Mouse (Mus musculus) embryonic facial prominence, embryonic 14.5 days (tissue): ENCODE data around the gene Lrmda. TPM values are rescaled to one million over a fixed set of nuclear protein-coding genes. Genes with fewer than 3 reads are reported as not detected.
A peak's percentile ranks its signal among the peaks of the same experiment; 100 is the strongest.

Experiments used
- ATAC-seq: fragments of 200-750 bp; cut with Nextera tagmentation; 2 replicates; pipeline ENCODE4 v1.8.0; 2017; ENCODE audit warnings: low read depth, moderate number of reproducible peaks, moderate TSS enrichment
- DNase-seq: peaks from one replicate; pipeline ENCODE4 v3.0.0-alpha.2; 2015; ENCODE audit warnings: low spot score
- H3K27ac ChIP-seq: fragments of 300-500 bp; sonication (generic); replicated peaks from 2 replicates; pipeline ENCODE4 v1.5.1; 2014; ENCODE audit warnings: low read depth, mild to moderate bottlenecking, low read length, moderate library complexity
- H3K27me3 ChIP-seq: fragments of 300-500 bp; sonication (generic); replicated peaks from 2 replicates; pipeline ENCODE4 v1.6.1; 2014; ENCODE audit warnings: low read length; ENCODE audit not compliant: control insufficient read depth, insufficient read depth
- H3K36me3 ChIP-seq: fragments of 300-500 bp; sonication (generic); 2 replicates; pipeline ENCODE4 v1.6.1; 2014; ENCODE audit warnings: low read length, mixed read lengths; ENCODE audit not compliant: control insufficient read depth, insufficient read depth
- H3K4me1 ChIP-seq: fragments of 300-500 bp; sonication (generic); 2 replicates; pipeline ENCODE4 v1.6.1; 2014; ENCODE audit warnings: antibody characterized with exemption, low read length; ENCODE audit not compliant: control insufficient read depth, insufficient read depth
- H3K4me2 ChIP-seq: fragments of 300-500 bp; sonication (generic); 2 replicates; pipeline ENCODE4 v1.6.1; 2014; ENCODE audit warnings: low read depth, mild to moderate bottlenecking, low read length, moderate library complexity, mixed read lengths
- H3K4me3 ChIP-seq: fragments of 300-500 bp; sonication (generic); 2 replicates; pipeline ENCODE4 v1.5.1; 2014; ENCODE audit warnings: low read depth, mild to moderate bottlenecking, low read length
- H3K9ac ChIP-seq: fragments of 300-500 bp; sonication (generic); 2 replicates; pipeline ENCODE4 v1.6.1; 2014; ENCODE audit warnings: low read depth, mild to moderate bottlenecking, low read length, moderate library complexity, mixed read lengths
- H3K9me3 ChIP-seq: fragments of 300-500 bp; sonication (generic); 2 replicates; pipeline ENCODE4 v1.6.1; 2016; ENCODE audit warnings: low read length; ENCODE audit not compliant: control insufficient read depth
- WGBS: fragments of 180-500 bp; shearing (Covaris S2); extraction: QIAGEN DNeasy Blood & Tissue Kit; methylation state at CpG from one replicate; pipeline ENCODE4 v1.1.7; 2014; 5-methylcytosine and 5-hydroxymethylcytosine counted together
- polyA plus RNA-seq: library from polyadenylated mRNA; unstranded; fragments of >200 nt; fragmentation: Nextera tagmentation; extraction: Ambion mirVana; gene quantifications from 2 replicates; pipeline ENCODE4 v1.2.1, GENCODE M21; 2014

The Lrmda gene
- polyA plus RNA-seq, 1 experiment from 2014 or later: 0.24 TPM

DNA sequence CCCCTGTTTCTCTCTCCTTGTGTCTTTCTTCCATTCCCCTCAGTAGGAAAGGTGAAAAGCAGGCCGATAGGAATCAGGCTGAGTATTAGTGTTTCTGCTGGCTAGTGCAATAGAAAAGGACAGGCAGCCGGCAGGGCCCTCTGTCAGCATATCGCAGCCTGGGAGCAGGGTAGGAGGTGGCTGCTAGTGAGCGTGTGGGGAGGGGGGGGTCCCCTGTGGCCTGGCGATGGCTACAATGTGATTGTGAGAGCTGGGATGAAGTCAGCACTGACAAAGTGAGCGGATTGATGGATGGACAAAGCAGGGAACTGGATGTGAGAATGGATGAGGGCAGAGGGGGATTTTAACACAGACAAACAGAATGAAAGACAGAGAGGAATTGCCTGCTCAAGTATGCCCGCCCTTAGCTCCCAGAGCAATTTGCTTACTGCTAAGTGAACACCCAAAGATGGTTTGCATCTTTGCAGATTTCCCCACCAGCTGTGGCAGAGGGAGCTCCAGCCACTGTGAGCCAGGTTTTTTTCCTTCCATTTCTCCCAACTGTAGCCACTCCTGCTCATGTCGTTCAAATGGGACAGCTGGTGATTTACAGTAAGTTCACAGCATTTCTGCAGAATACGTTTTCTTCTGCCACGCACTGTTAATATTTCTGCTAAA, 240.0 kb downstream of the Lrmda start:
- H3K4me3 ChIP-seq: no peak overlapping the region
- WGBS: 29% methylated on average over 10 of the region's 10 CpGs
- DNase-seq (peak; percentile 38), ATAC-seq (no peak; the same call in 1 of the 2 replicates)
- H3K4me2 ChIP-seq: no peak overlapping the region
- peaks cover 9% of the 10 kb centered on the region; the same call in 1 of the 2 replicates for H3K4me1 ChIP-seq
- no peaks in the 10 kb centered on the region for H3K36me3 ChIP-seq
- no peaks in the 10 kb centered on the region for H3K27me3 ChIP-seq
- H3K9me3 ChIP-seq: no peaks in the 10 kb centered on the region
- H3K27ac ChIP-seq: no peak overlapping the region
- no peak overlapping the region for H3K9ac ChIP-seq

- ATAC-seq (no peak), DNase-seq (no peak)
- Histone ChIP-seq H3K9ac (no peak overlapping the region), H3K36me3 (no peaks in the 10 kb centered on the region), H3K9me3 (no peaks in the 10 kb centered on the region), H3K4me1 (peaks cover 9% of the 10 kb centered on the region; the same call in 1 of the 2 replicates), H3K27me3 (no peaks in the 10 kb centered on the region), H3K4me2 (no peak overlapping the region), H3K27ac (no peak overlapping the region), H3K4me3 (no peak overlapping the region)
- WGBS: 61% methylated on average over 5 of the region's 5 CpGs
Measured at GRCm38 (mm10) chr14:22260033-22260419, 240.5 kb downstream of the Lrmda start.

- Histone ChIP-seq H3K4me2 (no peak overlapping the region), H3K27me3 (no peaks in the 10 kb centered on the region), H3K9me3 (no peaks in the 10 kb centered on the region), H3K4me1 (no peaks in the 10 kb centered on the region), H3K4me3 (no peak overlapping the region), H3K36me3 (no peaks in the 10 kb centered on the region), H3K9ac (no peak overlapping the region), H3K27ac (no peak overlapping the region)
- DNase-seq (no peak), ATAC-seq (no peak)
- 70% methylated on average over 4 of the region's 4 CpGs for WGBS
Measured at GRCm38 (mm10) chr14:22265229-22265905, 245.9 kb downstream of the Lrmda start.

GRCm38 (mm10) chr14:22269812-22270211, 250.3 kb downstream of the Lrmda start:
- H3K9me3 ChIP-seq: no peaks in the 10 kb centered on the region
- no peak overlapping the region for H3K4me3 ChIP-seq
- 83% methylated on average over 9 of the region's 9 CpGs for WGBS
- no peak for ATAC-seq
- no peaks in the 10 kb centered on the region for H3K27me3 ChIP-seq
- DNase-seq: no peak
- H3K36me3 ChIP-seq: no peaks in the 10 kb centered on the region
- no peak overlapping the region for H3K27ac ChIP-seq
- no peaks in the 10 kb centered on the region for H3K4me1 ChIP-seq
- H3K9ac ChIP-seq: no peak overlapping the region
- H3K4me2 ChIP-seq: no peak overlapping the region

GRCm38 (mm10) chr14:22278053-22278452, 258.5 kb downstream of the Lrmda start:
- no peaks in the 10 kb centered on the region for H3K9me3 ChIP-seq
- H3K27me3 ChIP-seq: no peaks in the 10 kb centered on the region
- H3K27ac ChIP-seq: no peak overlapping the region
- no peaks in the 10 kb centered on the region for H3K36me3 ChIP-seq
- no peak overlapping the region for H3K4me2 ChIP-seq
- H3K4me3 ChIP-seq: no peak overlapping the region
- ATAC-seq (no peak), DNase-seq (no peak)
- H3K4me1 ChIP-seq: no peaks in the 10 kb centered on the region
- H3K9ac ChIP-seq: no peak overlapping the region
- WGBS: 91% methylated on average over 5 of the region's 5 CpGs

DNA sequence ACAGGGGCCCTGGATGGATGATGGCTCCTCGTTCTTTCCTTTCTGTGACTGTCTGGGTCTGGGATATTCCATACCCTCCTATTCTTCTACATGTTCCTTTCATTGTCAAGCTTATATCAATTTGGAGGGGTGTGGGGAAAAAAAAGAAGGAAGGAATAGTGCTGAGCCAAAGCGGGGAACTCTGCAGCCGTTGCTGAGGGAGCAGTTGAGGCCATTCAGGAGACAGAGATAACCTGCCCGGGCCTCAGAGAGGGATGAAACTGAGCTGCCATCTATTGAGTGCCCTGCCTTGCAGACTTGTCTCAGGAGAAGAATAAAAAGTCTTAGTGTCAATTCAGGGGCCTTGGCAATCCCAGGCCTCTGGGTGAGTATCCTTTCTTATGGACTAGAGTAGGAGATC, 260.1 kb downstream of the Lrmda start:
- no peak overlapping the region for H3K9ac ChIP-seq
- H3K36me3 ChIP-seq: no peaks in the 10 kb centered on the region
- H3K9me3 ChIP-seq: no peaks in the 10 kb centered on the region
- H3K4me3 ChIP-seq: no peak overlapping the region
- no peaks in the 10 kb centered on the region for H3K4me1 ChIP-seq
- H3K27me3 ChIP-seq: no peaks in the 10 kb centered on the region
- ATAC-seq (no peak), DNase-seq (no peak)
- no peak overlapping the region for H3K4me2 ChIP-seq
- WGBS: 85% methylated on average over 4 of the region's 4 CpGs
- H3K27ac ChIP-seq: no peak overlapping the region

GRCm38 (mm10) chr14:22281630-22282029, 262.1 kb downstream of the Lrmda start:
- DNase-seq (no peak), ATAC-seq (no peak)
- no peak overlapping the region for H3K4me3 ChIP-seq
- no peak overlapping the region for H3K27ac ChIP-seq
- WGBS: 73% methylated on average over 7 of the region's 7 CpGs
- no peaks in the 10 kb centered on the region for H3K27me3 ChIP-seq
- H3K9ac ChIP-seq: no peak overlapping the region
- H3K9me3 ChIP-seq: no peaks in the 10 kb centered on the region
- H3K4me2 ChIP-seq: no peak overlapping the region
- H3K4me1 ChIP-seq: no peaks in the 10 kb centered on the region
- no peaks in the 10 kb centered on the region for H3K36me3 ChIP-seq

- DNase-seq: peak; percentile 80
- ATAC-seq: peak; percentile 87
Measured at GRCm38 (mm10) chr14:22282847-22283246, 263.3 kb downstream of the Lrmda start.

GRCm38 (mm10) chr14:22283722-22284121, 264.2 kb downstream of the Lrmda start:
- H3K4me1 ChIP-seq: no peaks in the 10 kb centered on the region
- ATAC-seq (no peak), DNase-seq (no peak)
- H3K4me3 ChIP-seq: no peak overlapping the region
- H3K9me3 ChIP-seq: no peaks in the 10 kb centered on the region
- H3K36me3 ChIP-seq: no peaks in the 10 kb centered on the region
- WGBS: 74% methylated on average over 2 of the region's 2 CpGs
- no peak overlapping the region for H3K4me2 ChIP-seq
- no peak overlapping the region for H3K27ac ChIP-seq
- no peaks in the 10 kb centered on the region for H3K27me3 ChIP-seq
- H3K9ac ChIP-seq: no peak overlapping the region

More at GRCm38 (mm10) chr14:22282847-22283246, 263.3 kb downstream of the Lrmda start:
- Histone ChIP-seq H3K9me3 (no peaks in the 10 kb centered on the region), H3K27me3 (no peaks in the 10 kb centered on the region), H3K9ac (no peak overlapping the region), H3K4me2 (no peak overlapping the region), H3K4me1 (no peaks in the 10 kb centered on the region), H3K36me3 (no peaks in the 10 kb centered on the region), H3K4me3 (no peak overlapping the region), H3K27ac (no peak overlapping the region)
- WGBS: 55% methylated on average over 6 of the region's 6 CpGs
